ENCODE assay signal across 8 mouse cellular contexts in the genomic region with DNA sequence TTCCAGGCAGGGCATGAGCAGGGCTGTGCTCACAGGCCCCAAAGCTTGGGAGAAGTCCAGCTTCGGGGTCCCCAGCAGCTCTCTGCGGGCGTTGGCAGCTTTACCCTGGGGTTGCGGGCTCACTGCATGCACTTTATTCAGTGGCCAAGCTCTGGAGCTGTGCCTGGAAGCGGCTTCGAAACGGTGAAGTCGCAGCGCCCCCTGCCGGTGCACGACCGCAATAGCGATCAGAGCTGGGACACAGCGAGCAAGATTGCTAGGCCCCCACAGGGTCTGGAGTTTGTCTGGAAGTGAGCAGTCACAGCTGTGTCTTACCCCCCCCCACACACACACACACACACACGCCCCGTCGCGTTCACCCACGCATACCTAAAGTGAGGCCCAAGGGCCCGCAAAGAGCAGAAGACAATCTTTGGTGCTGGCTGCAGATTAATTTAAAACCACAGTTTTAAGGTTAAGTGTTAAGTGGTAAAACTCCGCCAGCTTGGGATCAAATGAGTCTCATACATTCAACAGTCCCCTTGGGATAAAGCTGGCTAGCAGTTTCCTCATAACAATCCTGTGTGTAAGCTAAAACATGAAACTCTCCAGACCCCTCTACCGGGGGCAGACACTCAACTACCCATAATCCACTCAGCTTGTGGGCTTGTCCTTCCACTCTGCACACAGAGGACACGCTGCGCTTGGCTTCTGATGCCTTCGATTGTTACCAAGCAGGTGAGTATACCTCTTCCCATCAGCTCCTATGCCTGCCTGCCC. TPM values are rescaled to one million over a fixed set of nuclear protein-coding genes. Genes with fewer than 3 reads are reported as not detected.
DNase-seq lines count a peak whose midpoint lies in the region; ATAC-seq and TF ChIP-seq lines count a peak whose summit lies in the region.

No protein-coding gene starts in this region.

- peaks cover 24% of the 10 kb centered on the region for H3K27me3 ChIP-seq in C2C12 (ENCODE audit: control insufficient read depth, insufficient read depth, insufficient read length)
- peaks cover 55% of the 10 kb centered on the region for H3K27me3 ChIP-seq in embryonic facial prominence, embryonic 15.5 days
- H3K27me3 ChIP-seq in heart, embryonic 10.5 days (ENCODE audit: insufficient read depth, poor library complexity, severe bottlenecking) = peaks cover 63% of the 10 kb centered on the region
- H3K27me3 ChIP-seq in liver, adult 2 months (ENCODE audit: control insufficient read depth, insufficient read depth, low read length) = no peaks in the 10 kb centered on the region
- H3K27me3 ChIP-seq in splenic B cell, adult 2 months (ENCODE audit: control insufficient read depth, insufficient read depth, low read length, poor library complexity, severe bottlenecking) = no peaks in the 10 kb centered on the region; the same call in 1 of the 2 replicates

- no peak overlapping the region for H3K9ac ChIP-seq in embryonic facial prominence, embryonic 15.5 days
- H3K9ac ChIP-seq in liver, adult 2 months (ENCODE audit: low read depth, low read length) = no peak overlapping the region

- H3K4me1 ChIP-seq in bone marrow, adult 2 months (ENCODE audit: control insufficient read depth, insufficient read depth, low read length) = no peaks in the 10 kb centered on the region
- H3K4me1 ChIP-seq in embryonic facial prominence, embryonic 15.5 days = peaks cover 4% of the 10 kb centered on the region; the same call in 1 of the 2 replicates
- H3K4me1 ChIP-seq in heart, embryonic 10.5 days = peaks cover 6% of the 10 kb centered on the region
- H3K4me1 ChIP-seq in liver, adult 2 months (ENCODE audit: control insufficient read depth, insufficient read depth, low read length) = peaks cover 9% of the 10 kb centered on the region; the same call in 1 of the 2 replicates

- WGBS in bone marrow, adult 2 months = 16% methylated on average over 25 of the region's 25 CpGs
- 13% methylated on average over 25 of the region's 25 CpGs for WGBS in embryonic facial prominence, embryonic 15.5 days
- 17% methylated on average over 25 of the region's 25 CpGs for WGBS in heart, embryonic 10.5 days
- 19% methylated on average over 25 of the region's 25 CpGs for WGBS in liver, adult 2 months

- no peaks in the 10 kb centered on the region for H3K79me3 ChIP-seq in C2C12 (ENCODE audit: low read depth)

- no peaks in the 10 kb centered on the region for H3K9me3 ChIP-seq in embryonic facial prominence, embryonic 15.5 days (replicated peaks)
- no peaks in the 10 kb centered on the region for H3K9me3 ChIP-seq in heart, embryonic 10.5 days

- H3ac ChIP-seq in C2C12 (ENCODE audit: control insufficient read depth, insufficient read length, low read depth) = no peak overlapping the region

- H3K36me3 ChIP-seq in C2C12 (ENCODE audit: control insufficient read depth, insufficient read depth) = no peaks in the 10 kb centered on the region
- H3K36me3 ChIP-seq in embryonic facial prominence, embryonic 15.5 days = no peaks in the 10 kb centered on the region
- no peaks in the 10 kb centered on the region for H3K36me3 ChIP-seq in heart, embryonic 10.5 days
- no peaks in the 10 kb centered on the region for H3K36me3 ChIP-seq in liver, adult 2 months (ENCODE audit: control insufficient read depth, insufficient read depth, low read length)
- no peaks in the 10 kb centered on the region for H3K36me3 ChIP-seq in splenic B cell, adult 2 months (ENCODE audit: control insufficient read depth, insufficient read depth, low read length, poor library complexity, severe bottlenecking)

- peak overlapping the region; percentile 24 for H3K4me2 ChIP-seq in embryonic facial prominence, embryonic 15.5 days (replicated peaks)

- TF ChIP-seq POLR2A in bone marrow, adult 2 months (IDR thresholded peaks at IDR 0.05; ENCODE audit: borderline replicate concordance, control insufficient read depth, low read depth, low read length) = no peak
- no peak for TF ChIP-seq POLR2A in liver, adult 2 months (IDR thresholded peaks at IDR 0.05; ENCODE audit: extremely low read depth, insufficient read depth, low read length)

- no peak overlapping the region for H3K27ac ChIP-seq in bone marrow, adult 2 months (ENCODE audit: control insufficient read depth, insufficient read depth, low read depth, low read length, poor library complexity)
- H3K27ac ChIP-seq in embryonic facial prominence, embryonic 15.5 days (replicated peaks) = no peak overlapping the region
- no peak overlapping the region for H3K27ac ChIP-seq in heart, embryonic 10.5 days
- H3K27ac ChIP-seq in liver, adult 2 months (replicated peaks; ENCODE audit: insufficient read depth, low read depth, low read length) = no peak overlapping the region

- H3K79me2 ChIP-seq in C2C12 (ENCODE audit: control insufficient read depth, insufficient read depth) = no peaks in the 10 kb centered on the region
- H3K79me2 ChIP-seq in liver, adult 2 months (ENCODE audit: control insufficient read depth, insufficient read depth, low read length) = no peaks in the 10 kb centered on the region

- TF ChIP-seq CTCF in C2C12 (IDR thresholded peaks at IDR 0.05; ENCODE audit: control insufficient read depth, insufficient read depth, insufficient read length) = peak; percentile 98
- TF ChIP-seq CTCF in bone marrow, adult 2 months (IDR thresholded peaks at IDR 0.05; ENCODE audit: control insufficient read depth, insufficient read depth, low read length) = peak; percentile 90
- TF ChIP-seq CTCF in liver, adult 2 months (IDR thresholded peaks at IDR 0.05; ENCODE audit: low read depth, low read length) = peak; percentile 96

- H3K4me3 ChIP-seq in C2C12 (ENCODE audit: insufficient read depth, poor library complexity, severe bottlenecking) = no peak overlapping the region
- H3K4me3 ChIP-seq in bone marrow, adult 2 months (replicated peaks; ENCODE audit: control insufficient read depth, low read depth, low read length) = no peak overlapping the region
- no peak overlapping the region for H3K4me3 ChIP-seq in embryonic facial prominence, embryonic 15.5 days (replicated peaks)
- no peak overlapping the region for H3K4me3 ChIP-seq in heart, embryonic 10.5 days
- no peak overlapping the region for H3K4me3 ChIP-seq in liver, adult 2 months (ENCODE audit: insufficient read depth, low read depth, low read length)

- ATAC-seq in embryonic facial prominence, embryonic 15.5 days (ENCODE audit: insufficient number of reproducible peaks, low FRiP score, low TSS enrichment, low read depth) = peak; percentile 80

- DNase-seq in heart, embryonic 10.5 days (ENCODE audit: low spot score) = peak; percentile 87
- peak; percentile 90 for DNase-seq in kidney, postnatal 10 days
- DNase-seq in liver, adult 2 months (ENCODE audit: extremely low read depth, low read depth, low spot score) = peak; percentile 47
- peak; percentile 54 to 71 for DNase-seq in natural killer cell, adult 2 months (ENCODE audit: low spot score in 2 of 2)
- DNase-seq in splenic B cell, adult 2 months (ENCODE audit: low read depth, low spot score) = peak; percentile 79

TF ChIP-seq in C2C12, 6 proteins besides CTCF, POLR2A, EP300 and RAD21:
- TF ChIP-seq USF1 (IDR thresholded peaks at IDR 0.05; ENCODE audit: low read depth) (no peak), CEBPB (IDR thresholded peaks at IDR 0.05; ENCODE audit: low read depth) (no peak), MAX (IDR thresholded peaks at IDR 0.05) (no peak), MYOD1 (IDR thresholded peaks at IDR 0.05; ENCODE audit: control insufficient read depth, insufficient read length, low read depth) (no peak), MYOG (IDR thresholded peaks at IDR 0.05; ENCODE audit: control insufficient read depth, extremely low read depth, insufficient read length) (no peak)

RNA-seq across cellular contexts. Expression of gene Gsx1, which starts 39.0 kb away (rescaled TPM):
- not detected for polyA plus RNA-seq in C2C12 (2012; fragmentation: generic; extraction: Trizol)
- polyA plus RNA-seq in bone marrow, adult 2 months (2011; ENCODE audit: insufficient read depth, insufficient read length, low replicate concordance, missing spikeins) = not detected in 2 replicates
- not detected in 2 replicates for polyA plus RNA-seq in embryonic facial prominence, embryonic 15.5 days (2015; fragmentation: Nextera tagmentation; extraction: Ambion mirVana)
- not detected in 2 replicates for polyA plus RNA-seq in heart, embryonic 10.5 days (2016; fragmentation: Nextera tagmentation; extraction: Ambion mirVana)
- not detected in 2 replicates for total RNA-seq in liver, adult 2 months (2014; rRNA removed)
- polyA plus RNA-seq in liver, adult 2 months (2012; rRNA removed) = not detected in 2 replicates

RNA-seq across cellular contexts. Expression of gene Pdx1, which starts 42.2 kb away (rescaled TPM):
- polyA plus RNA-seq in C2C12 (2012; fragmentation: generic; extraction: Trizol) = not detected
- polyA plus RNA-seq in bone marrow, adult 2 months (2011; ENCODE audit: insufficient read depth, insufficient read length, low replicate concordance, missing spikeins) = not detected in 2 replicates
- polyA plus RNA-seq in embryonic facial prominence, embryonic 15.5 days (2015; fragmentation: Nextera tagmentation; extraction: Ambion mirVana) = not detected in 2 replicates
- 0.44 TPM in 1 of 2 replicates, not detected in the other for polyA plus RNA-seq in heart, embryonic 10.5 days (2016; fragmentation: Nextera tagmentation; extraction: Ambion mirVana)
- total RNA-seq in liver, adult 2 months (2014; rRNA removed) = not detected in 2 replicates
- not detected in 2 replicates for polyA plus RNA-seq in liver, adult 2 months (2012; rRNA removed)
